Mouse (Mus musculus): ENCODE measurements around the gene Slc46a3.

Slc46a3 gene

DNA sequence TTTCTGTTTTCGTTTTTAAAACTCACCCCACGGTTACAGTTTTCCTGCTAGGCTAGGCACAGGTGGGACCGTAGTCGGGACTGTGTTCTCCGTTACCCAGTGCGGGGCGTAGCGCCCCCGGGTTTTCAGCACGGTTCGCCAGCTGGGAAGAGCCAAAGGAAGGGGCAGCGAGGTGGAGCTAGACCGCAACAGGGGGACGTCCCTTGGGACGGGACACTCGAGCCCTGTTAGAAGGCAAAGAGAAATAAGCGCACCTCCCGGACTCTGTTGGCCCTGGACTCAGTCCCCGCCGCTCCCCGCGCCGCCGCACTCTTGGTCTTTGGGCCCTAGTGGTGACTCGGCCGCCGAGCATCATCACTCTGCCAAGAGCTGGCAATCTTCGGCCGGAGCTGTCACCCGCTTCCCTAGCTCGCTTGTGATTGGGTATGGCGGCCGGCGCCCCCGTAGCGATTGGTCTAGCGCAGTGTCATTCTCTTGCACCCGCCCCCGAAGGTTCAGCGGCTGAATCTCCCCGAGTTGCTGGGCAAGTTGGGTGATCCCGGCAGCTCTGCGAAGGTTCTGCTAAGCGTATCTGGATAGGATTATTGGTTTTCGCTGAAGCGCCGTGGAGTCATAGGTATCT is at the start of gene Slc46a3:
Gene Slc46a3, minus strand, starts transcription at position 361 of the 622 bp plus-strand sequence.
- peak; percentile 94 for DNase-seq (ENCODE audit: low read depth, low spot score)

DNA sequence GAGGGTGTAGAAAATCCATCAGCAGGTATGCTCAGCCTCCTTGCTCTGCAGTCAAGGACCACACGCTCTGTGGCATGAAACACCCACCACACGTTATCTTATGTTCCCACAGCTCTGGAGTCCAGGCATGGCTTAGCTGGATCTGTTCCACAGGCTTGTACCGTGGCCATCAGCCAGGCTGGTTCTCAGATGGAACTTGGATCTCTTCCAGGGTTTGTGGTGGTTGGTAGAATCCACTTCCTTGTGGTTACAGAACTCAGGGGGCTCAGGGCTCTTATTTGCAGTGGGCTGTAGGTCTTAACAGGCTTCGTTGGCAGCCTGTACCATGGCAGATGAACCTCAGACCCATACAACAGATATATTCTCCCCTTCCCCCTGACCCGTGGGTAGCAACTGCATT is 44.6 kb upstream of the Slc46a3 start:
- no peak for DNase-seq (ENCODE audit: low read depth, low spot score)

DNA sequence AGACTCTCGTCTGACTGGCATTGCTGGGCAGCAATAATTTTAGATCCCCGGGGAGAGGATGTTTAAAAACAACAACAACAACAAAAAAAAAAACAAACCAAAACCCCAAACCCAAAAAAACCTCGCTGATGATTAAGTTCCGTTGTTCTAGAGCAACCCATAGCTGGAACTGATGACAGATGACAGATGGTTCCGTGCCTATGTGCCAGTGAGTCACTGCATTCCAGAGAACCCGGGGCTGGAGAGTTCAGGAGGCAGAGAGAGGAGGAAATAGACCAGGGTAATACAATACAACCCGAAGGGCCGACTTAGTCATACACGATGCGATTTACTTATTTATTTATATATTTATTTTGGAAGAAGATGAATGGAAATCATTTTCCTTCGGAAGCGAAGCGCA is 40.5 kb upstream of the Slc46a3 start:
- DNase-seq (ENCODE audit: low read depth, low spot score), result no peak

DNA sequence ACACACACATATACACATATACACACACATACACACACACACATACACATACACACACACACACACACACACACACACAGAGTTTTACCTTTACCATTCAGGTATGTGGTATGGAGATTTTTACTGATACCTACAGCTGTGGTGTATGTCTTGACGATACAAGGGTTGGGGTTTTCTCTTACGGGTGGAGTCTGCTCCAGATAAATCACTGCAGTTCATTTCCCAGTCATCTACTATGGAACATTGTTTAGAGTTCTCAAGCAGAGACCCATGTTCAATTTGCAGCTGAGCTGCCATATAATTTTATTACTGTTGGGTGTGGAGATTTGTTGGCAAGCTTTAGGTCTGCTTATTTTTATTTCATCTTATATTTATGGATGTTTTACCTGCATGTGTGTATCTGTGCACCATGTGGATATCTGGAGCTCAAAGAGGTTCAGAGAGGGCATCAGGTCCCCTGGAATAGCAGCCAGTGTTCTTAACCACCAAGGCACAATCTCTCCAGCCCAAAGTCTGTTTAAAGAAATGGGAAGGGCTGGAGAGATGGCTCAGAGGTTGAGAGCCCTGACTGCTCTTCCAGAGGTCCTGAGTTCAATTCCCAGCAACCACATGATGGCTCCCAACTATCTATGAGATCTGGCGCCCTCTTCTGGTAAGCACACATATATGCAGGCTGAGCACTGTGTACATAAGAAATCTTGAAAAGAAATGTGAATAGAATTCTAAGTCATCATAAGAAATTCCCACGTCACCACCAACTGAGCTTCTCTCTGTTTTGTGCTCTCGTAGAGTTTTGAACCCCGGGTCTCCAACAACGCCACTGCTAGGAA is 34.3 kb upstream of the Slc46a3 start:
- DNase-seq (ENCODE audit: low read depth, low spot score), result no peak

DNA sequence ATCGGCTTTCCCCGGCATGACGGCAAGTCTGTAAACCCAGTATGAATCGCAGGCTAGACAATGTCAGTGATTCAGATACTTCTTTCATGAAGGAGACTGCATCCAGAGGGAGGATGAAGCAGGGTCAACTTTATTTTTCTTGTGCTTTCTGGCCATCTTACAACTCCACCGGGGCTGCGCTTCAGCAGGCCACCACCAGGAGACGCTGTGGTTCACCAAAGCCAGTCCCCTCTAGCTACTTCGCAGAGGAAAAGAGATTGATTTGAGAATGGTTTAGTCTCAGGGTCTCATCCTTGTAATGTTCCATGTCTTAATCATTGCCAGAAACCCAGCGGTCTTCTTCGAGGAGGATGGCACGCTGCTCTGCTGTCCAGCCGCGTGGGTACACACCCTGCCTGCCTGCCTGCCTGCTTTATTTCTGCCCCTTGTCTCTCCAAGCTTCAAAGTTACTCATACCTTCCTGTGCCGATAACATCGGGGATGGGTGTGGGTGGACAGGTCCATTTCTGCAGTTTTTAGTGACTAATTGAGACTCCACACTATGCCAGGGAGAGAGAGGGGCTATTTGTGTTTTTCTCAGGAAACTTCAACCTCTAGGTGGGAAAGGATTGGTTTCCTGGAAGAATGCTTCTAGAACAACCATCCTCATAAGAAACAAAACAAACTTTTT is 31.5 kb upstream of the Slc46a3 start:
- DNase-seq (ENCODE audit: low read depth, low spot score), result no peak

DNA sequence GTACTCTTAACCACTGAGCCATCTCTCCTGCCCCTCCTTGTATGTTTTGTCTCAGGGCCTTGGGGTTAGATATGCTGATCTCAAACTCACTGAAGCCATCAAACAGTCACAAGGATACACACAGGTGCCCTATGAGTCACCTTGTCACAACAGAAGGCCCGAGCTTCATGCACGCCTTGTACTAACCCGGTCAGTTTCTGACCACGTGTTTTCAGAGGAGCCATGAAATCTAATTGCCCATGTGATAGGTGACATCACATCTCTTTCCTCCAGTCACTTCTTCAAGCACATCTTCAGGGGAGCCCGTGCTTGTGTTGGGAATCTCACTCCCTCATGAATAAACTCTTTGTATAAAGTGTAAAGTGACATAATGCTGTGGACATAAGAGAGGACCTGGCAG is 30.0 kb upstream of the Slc46a3 start:
- DNase-seq (ENCODE audit: low read depth, low spot score), result no peak

DNA sequence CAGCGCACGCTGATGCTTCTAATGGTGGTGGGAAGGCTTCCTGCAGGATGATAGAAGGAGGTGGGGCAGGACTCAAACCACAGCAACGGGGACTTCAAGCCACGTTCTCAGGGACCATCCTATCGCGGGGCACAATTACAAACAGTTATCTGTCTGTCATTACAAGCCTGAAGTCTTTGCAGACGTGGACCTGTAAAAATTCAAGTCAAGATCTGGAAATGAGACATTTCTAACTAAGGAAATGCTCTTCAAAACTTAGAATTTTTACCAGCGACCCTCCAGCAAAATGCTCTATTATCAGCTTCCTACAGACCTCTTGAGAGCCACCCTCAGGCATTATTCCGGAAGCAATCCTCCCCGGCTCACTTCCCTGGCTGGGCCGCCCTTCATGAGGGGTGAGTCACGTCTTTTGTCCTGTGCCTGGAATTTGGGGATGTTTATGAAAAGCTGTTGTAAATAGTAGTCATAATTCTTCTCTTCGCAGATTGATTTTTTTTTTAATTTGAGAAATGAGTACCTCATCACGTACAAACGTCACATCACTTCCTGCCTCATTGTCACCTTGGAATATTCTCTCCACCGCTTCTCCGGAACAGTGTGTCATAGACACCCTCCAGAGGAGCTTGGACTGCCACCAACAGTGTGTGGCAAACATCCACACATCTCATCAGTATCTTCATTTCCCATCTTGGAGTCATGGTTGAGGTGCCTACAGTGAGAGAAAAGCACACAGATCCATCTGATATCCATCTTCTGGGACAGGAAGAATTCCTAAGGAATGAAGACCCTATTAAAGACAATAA is 23.6 kb upstream of the Slc46a3 start:
- DNase-seq (ENCODE audit: low read depth, low spot score), result no peak

DNA sequence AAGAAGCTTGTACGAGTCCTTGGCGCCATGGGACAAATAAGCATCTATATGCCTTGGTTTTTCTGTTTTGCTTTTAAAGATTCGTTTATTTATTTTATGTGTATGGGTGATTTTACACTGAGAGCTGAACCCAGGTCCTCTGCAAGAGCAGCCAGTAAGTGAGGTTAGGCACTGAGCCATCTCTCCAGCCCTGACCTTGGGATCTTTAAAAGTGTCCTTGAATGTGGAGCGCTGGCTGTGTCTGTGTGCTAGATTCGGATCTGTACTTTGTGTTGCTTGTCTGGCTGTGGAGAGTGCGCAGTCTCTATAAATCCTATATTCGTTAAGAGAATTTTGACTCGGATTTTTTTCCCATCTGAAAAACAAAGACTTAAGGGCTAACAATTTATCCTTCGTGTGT is 21.6 kb upstream of the Slc46a3 start:
- DNase-seq (ENCODE audit: low read depth, low spot score), result no peak

DNA sequence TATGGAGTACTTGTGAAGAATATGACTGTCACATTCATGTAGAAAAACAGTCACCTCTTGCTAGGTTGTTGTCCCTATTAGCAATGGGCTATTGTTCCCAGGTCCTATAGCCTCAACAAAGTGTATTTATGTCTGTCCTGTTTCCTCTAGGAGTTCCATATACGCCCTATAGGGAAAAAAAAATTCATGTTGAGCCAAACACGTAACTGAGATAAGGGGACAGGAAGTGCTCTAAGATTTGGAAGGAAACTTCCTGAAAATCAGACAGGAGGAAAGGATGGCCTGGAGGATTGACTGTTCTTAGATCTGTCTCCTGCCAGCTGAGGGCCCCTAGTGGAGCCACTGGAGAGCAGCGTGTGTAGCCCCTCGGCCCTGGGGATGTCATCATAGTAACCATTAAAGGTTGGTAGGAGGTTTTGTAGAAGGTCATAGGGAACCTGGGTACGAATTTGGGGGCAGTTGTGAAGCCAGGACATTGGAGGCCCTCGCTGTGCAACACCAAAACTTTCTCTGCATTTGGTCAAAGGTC is 20.5 kb upstream of the Slc46a3 start:
- no peak for DNase-seq (ENCODE audit: low read depth, low spot score)

DNA sequence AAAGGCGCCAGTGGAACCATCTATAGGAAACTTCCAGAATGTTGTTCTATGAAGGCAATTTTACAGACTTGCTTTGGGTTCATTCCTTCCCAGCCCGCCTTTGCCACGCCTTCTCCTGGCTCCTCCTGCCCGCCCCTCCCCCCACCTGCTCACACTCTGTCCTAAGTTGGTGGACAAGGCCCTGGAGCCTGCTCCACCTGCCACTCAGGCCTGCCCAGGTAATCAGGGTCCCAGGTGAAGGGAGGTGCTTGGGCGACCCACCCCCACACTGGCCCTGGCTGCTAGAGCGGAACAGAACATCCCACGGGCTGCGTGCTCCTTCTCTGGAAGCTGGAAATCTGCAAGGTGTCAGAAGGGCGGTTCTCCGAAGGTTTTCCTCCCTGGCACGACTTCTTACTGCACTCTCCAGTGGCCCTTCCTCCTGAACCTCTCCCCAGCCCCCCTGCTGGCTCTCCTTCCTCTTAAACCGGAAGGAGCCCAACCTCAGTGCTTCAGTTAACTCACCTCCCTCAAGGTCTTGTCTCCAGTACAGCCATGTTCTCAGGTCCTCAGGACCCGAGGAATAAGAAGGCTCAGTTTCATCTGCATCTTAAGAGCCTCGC is 18.7 kb upstream of the Slc46a3 start:
- no peak for DNase-seq (ENCODE audit: low read depth, low spot score)

DNA sequence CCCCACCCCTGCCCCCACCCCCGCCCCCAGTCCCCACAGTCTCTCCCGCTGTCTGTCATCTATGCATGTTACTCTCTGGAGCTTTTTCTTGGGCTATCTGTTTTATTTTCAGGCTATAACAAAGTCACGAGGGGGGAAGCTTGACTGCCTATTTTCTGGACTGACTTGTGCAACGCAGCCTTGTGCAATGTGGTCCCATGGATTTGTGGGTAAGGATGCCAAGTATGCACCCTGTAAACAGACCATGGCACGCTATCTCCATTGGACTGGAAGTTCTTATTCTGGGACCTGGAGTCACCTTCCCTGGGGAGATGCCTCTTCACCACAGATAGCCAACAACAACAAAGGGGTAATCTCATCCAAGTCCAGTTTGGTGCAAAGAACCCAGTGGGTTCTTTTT is 17.1 kb upstream of the Slc46a3 start:
- DNase-seq (ENCODE audit: low read depth, low spot score), result no peak

DNA sequence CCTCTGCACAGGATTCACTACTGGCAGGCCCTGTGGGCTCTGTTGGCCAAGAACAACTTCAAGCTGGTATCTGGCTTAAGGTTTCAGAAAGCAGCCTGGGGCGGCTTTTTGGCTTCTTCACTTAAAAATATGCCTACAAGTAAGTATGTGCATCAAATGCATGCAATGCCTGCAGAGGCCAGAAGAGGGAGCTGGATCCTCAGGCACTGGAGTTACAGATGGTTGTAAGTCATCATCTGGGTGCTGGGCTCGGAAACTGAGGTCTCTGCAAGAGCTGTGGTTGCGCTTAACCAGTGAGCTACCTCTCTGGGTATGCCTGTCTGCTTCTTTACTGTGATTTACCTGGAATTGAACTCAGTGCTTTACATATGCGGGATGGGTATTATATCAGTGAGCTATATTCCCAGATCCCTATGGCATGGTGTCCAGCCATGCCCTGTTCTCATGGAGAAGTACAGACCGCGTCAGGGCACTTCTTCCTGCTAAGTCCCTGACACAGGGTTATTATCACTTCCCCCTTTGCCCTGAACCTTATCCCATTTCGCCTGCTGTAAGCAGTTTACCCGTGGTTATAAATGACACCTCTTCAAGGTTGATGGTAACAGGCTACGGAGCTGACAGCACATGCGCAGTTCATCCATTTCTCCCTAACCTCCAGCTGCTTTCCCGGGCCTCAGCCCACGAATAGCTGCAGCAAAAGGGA is 16.3 kb upstream of the Slc46a3 start:
- DNase-seq (ENCODE audit: low read depth, low spot score), result no peak

DNA sequence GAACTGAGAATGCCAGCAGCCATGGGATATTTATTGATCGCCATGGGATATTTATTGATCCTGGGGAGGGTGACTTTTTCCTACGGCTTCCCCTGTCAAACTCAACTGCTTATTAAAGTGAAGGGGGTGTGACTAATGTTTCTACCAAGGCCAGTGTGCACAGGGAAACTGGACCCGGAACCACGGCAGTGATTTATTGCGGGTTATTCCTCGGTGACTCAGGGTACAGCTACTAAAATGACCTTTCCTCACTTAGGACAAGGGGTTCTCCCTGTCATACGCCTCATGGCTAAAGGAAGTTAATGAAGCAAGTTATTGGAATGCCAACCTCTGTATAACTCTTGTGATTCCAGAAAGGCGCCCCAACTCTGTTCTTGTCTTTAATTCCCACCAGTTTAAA is 13.2 kb upstream of the Slc46a3 start:
- DNase-seq (ENCODE audit: low read depth, low spot score), result no peak

DNA sequence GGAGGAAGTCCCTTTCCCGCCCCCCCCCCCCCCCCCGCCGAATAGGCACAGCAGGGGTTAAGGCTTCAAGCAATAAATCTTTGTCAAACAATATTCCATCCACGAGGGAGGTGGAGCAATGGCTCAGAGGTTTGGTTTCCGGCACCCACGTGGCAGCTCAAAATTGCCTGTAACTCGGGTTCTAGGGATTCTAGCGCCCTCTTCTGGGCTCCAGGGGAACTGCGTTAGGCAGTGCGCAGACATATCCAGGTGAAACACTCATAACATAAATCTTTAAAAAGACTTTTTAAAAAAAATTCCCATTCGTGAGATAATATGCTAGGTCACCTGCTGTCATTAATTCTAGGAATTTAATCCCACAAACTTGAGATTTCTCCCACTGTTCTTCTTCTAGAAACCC is 12.5 kb upstream of the Slc46a3 start:
- no peak for DNase-seq (ENCODE audit: low read depth, low spot score)

DNA sequence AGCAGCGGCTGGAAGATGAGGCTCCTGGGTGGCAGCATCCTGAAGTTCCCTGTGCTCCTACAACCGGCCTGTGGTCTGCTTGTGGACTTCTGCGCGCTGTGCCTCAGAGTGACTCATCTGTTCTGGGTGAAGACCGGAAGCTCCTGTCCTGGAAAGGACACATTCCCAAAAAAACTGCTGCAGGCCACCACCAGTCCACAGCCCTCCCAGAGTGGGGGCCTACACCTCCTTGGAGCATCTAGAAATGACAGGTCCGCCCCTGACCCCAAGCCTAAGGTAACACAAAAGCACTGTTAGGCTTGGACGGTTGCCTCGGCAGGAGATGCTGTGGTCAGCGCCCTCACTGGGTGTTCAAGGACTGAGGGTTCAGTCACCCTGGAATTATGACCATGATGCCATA is 8.6 kb upstream of the Slc46a3 start:
- DNase-seq (ENCODE audit: low read depth, low spot score), result no peak

DNA sequence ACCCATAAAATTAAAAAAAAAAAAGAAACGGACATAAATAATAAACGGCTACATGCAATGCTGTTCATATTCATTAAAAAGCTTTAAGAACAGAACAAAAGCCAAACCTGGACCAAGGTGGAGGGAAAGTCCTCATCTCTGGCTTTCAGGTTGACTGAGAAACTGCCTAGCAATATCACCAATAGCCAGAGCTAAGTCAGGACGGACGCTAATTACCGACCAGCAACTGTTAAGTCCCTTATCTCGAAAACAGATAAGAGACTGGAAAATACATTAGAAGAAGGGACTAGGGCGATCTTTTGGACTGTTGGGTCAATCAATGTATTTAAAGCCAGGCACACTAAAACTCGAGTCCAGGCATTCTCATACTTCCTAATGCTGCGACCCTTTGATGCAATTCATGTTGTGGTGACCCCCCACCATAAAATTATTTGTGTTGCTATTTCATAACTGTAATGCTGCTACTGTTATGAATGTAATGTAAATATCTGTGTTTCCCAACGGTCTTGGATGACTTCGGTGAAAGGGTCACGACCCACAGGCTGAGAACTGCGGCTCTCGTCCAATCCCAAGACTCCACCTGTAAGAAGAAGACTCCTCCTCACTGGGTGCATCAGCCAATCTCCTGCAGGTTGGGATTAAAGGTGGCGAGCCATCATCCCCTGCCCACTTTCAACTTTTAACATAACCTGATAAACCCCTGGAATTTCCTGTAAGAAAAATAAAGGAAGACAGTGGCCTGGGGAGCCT is 7.6 kb upstream of the Slc46a3 start:
- DNase-seq (ENCODE audit: low read depth, low spot score), result no peak

DNA sequence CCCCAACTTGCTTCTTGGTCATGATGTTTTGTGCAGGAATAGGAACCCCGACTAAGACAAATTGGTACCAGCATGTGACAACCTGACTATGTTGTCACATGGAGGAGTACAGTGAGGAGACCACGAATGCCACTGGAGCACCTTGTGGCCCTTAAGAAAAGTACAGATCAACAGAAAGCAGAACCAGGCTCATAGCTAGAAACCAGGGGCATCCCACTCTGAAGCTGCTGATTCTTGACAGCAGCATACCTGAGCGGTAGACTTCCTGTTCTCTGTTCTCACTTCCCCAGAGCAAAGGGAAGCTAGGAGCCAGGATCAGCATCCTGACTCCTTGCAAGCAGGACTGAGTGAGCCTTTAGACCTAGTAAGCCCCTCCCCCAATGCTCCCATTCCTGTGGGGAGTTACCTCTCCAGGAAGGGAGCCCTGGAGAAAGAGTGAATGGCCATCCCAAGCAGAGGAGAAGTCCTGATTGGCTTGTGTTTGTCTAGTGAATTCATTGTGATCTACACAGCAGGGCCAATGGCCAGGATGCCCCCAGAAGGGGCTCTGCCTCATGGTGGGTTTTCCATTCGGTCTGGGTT is 4.4 kb upstream of the Slc46a3 start:
- DNase-seq (ENCODE audit: low read depth, low spot score), result no peak

DNA sequence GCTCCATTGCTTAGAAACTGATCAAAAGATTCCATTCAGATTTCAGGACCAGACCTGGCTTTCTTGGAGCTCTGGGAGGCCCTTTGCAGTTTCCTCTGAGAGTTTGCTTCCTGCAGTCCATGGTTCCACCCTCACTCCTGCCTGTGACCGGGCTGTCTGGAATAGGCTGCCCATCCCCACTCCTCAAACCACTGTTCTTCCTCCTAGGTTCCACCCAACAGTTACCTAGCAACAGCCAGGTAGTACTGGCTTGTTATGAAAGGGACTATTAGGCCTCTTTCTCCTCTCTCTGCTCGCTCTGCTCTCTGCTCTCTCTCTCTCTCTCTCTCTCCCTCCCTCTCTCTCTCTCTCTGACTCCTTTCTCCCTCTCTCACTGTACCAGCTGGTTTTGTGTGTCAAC is 3.6 kb upstream of the Slc46a3 start:
- DNase-seq (ENCODE audit: low read depth, low spot score), result no peak

DNA sequence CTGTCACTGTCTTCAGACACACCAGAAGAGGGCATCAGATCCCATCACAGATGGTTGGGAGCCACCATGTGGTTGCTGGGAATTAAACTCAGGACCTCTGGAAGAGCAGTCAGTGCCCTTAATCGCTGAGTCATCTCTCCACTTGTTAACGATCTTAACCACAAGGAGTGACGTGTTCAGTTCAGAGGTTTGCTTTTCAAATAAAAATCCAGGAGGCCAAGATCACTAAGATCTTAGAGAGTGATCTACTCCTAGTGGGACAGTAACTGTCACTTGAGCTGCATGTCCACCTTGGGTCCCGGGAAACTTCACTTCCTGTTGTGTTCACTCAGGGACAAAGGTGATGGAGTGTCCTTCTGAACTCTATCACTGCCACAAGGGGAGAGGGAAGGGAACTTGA is 1.9 kb upstream of the Slc46a3 start:
- DNase-seq (ENCODE audit: low read depth, low spot score), result peak; percentile 52

All from CD4-positive helper T cell, adult 2 months (primary cell).